Mouse (Mus musculus): ENCODE measurements at regions not wholly inside any gene's neighbourhood (a gene's known extent, or its start where the extent isn't known, plus 50 kb on each side); places are given as distances from the start of the nearest gene placed in this dataset.

- no peak for ATAC-seq
These were observed 320.0 kb downstream of the Etnk1 start for GRCm38 (mm10) chr6:143487003-143487402.

- no peak for ATAC-seq
These were observed 323.0 kb downstream of the Etnk1 start for GRCm38 (mm10) chr6:143490019-143490418.

- ATAC-seq = no peak
These were observed 324.4 kb downstream of the Etnk1 start for GRCm38 (mm10) chr6:143491380-143491779.

- ATAC-seq = no peak
These were observed 326.5 kb downstream of the Etnk1 start for GRCm38 (mm10) chr6:143493543-143493942.

GRCm38 (mm10) chr6:143494341-143494740, 327.3 kb downstream of the Etnk1 start:
- no peak for ATAC-seq

- no peak for ATAC-seq
These were observed 327.9 kb downstream of the Etnk1 start for GRCm38 (mm10) chr6:143494886-143495285.

GRCm38 (mm10) chr6:143498764-143499163, 331.7 kb downstream of the Etnk1 start:
- ATAC-seq = no peak

GRCm38 (mm10) chr6:143499259-143500043, 332.4 kb downstream of the Etnk1 start:
- ATAC-seq = no peak

GRCm38 (mm10) chr6:143502803-143503202, 335.8 kb downstream of the Etnk1 start:
- ATAC-seq = no peak

GRCm38 (mm10) chr6:143503953-143504352, 336.9 kb downstream of the Etnk1 start:
- no peak for ATAC-seq

- ATAC-seq = no peak
These were observed 346.4 kb downstream of the Etnk1 start for GRCm38 (mm10) chr6:143513459-143513858.

- ATAC-seq = no peak
These were observed 348.1 kb downstream of the Etnk1 start for GRCm38 (mm10) chr6:143515137-143515536.

GRCm38 (mm10) chr6:143516746-143517145, 349.7 kb downstream of the Etnk1 start:
- ATAC-seq = no peak

GRCm38 (mm10) chr6:143518476-143518875, 351.5 kb downstream of the Etnk1 start:
- no peak for ATAC-seq

- ATAC-seq = no peak
These were observed 352.6 kb downstream of the Etnk1 start for GRCm38 (mm10) chr6:143519668-143520067.

GRCm38 (mm10) chr6:143525092-143525491, 358.1 kb downstream of the Etnk1 start:
- no peak for ATAC-seq

- no peak for ATAC-seq
These were observed 361.9 kb downstream of the Etnk1 start for GRCm38 (mm10) chr6:143528898-143529297.

- ATAC-seq = no peak
These were observed 363.6 kb downstream of the Etnk1 start for GRCm38 (mm10) chr6:143530372-143531224.

GRCm38 (mm10) chr6:143531477-143531876, 364.5 kb downstream of the Etnk1 start:
- ATAC-seq = no peak

GRCm38 (mm10) chr6:143532380-143532779, 365.4 kb downstream of the Etnk1 start:
- no peak for ATAC-seq

GRCm38 (mm10) chr6:143535265-143535664, 368.2 kb downstream of the Etnk1 start:
- no peak for ATAC-seq

GRCm38 (mm10) chr6:143535726-143536125, 368.7 kb downstream of the Etnk1 start:
- ATAC-seq = no peak

GRCm38 (mm10) chr6:143536525-143537293, 369.7 kb downstream of the Etnk1 start:
- ATAC-seq = no peak
